Mouse (Mus musculus): ENCODE results near the gene Pdzd2.

GRCm38 (mm10) chr15:12377800-12378199 is 361.9 kb downstream of the Pdzd2 start:
- TF ChIP-seq CTCF (IDR thresholded peaks at IDR 0.05) (no peak), EP300 (IDR thresholded peaks at IDR 0.05) (no peak)
